Mouse (Mus musculus): ENCODE data around the gene Lhfpl2. TPM values are rescaled to one million over a fixed set of nuclear protein-coding genes. Genes with fewer than 3 reads are reported as not detected.

Gene Lhfpl2
- polyA plus RNA-seq, 1 experiment from 2014 or later, result 69.4 TPM

GRCm38 (mm10) chr13:94171612-94172011 lies 114.0 kb downstream of the Lhfpl2 start:
- H3K9ac ChIP-seq, result no peak overlapping the region
- peaks cover 33% of the 10 kb centered on the region for H3K4me1 ChIP-seq
- peaks cover 5% of the 10 kb centered on the region; the same call in 1 of the 2 replicates for H3K27me3 ChIP-seq
- no peak for ATAC-seq (ENCODE audit: insufficient number of reproducible peaks, insufficient read depth, low FRiP score, low TSS enrichment)
- no peak overlapping the region for H3K27ac ChIP-seq
- no peak overlapping the region for H3K4me2 ChIP-seq (replicated peaks)
- H3K36me3 ChIP-seq, result no peaks in the 10 kb centered on the region
- WGBS, result 56% methylated on average over 5 of the region's 5 CpGs
- H3K4me3 ChIP-seq, result no peak overlapping the region
- H3K9me3 ChIP-seq, result no peaks in the 10 kb centered on the region

GRCm38 (mm10) chr13:94172533-94173310 lies 115.1 kb downstream of the Lhfpl2 start:
- WGBS, result 75% methylated on average over 15 of the region's 15 CpGs
- Histone ChIP-seq H3K4me1 (peaks cover 33% of the 10 kb centered on the region), H3K4me2 (replicated peaks) (peak overlapping the region; percentile 95; the same call in 1 of the 2 replicates), H3K27ac (no peak overlapping the region), H3K9ac (no peak overlapping the region), H3K4me3 (no peak overlapping the region), H3K9me3 (no peaks in the 10 kb centered on the region), H3K27me3 (peaks cover 5% of the 10 kb centered on the region; the same call in 1 of the 2 replicates), H3K36me3 (no peaks in the 10 kb centered on the region)
- ATAC-seq (ENCODE audit: insufficient number of reproducible peaks, insufficient read depth, low FRiP score, low TSS enrichment), result no peak

GRCm38 (mm10) chr13:94173633-94174576 lies 116.3 kb downstream of the Lhfpl2 start:
- Histone ChIP-seq H3K9me3 (no peaks in the 10 kb centered on the region), H3K27me3 (peaks cover 5% of the 10 kb centered on the region; the same call in 1 of the 2 replicates), H3K4me1 (peaks cover 42% of the 10 kb centered on the region), H3K36me3 (no peaks in the 10 kb centered on the region), H3K4me2 (replicated peaks) (peak overlapping the region; percentile 95), H3K27ac (no peak overlapping the region), H3K4me3 (peak overlapping the region; percentile 47), H3K9ac (peak overlapping the region; percentile 56)
- 4% methylated on average over 50 of the region's 55 CpGs for WGBS
- ATAC-seq (ENCODE audit: insufficient number of reproducible peaks, insufficient read depth, low FRiP score, low TSS enrichment), result no peak

- Histone ChIP-seq H3K27me3 (peaks cover 5% of the 10 kb centered on the region; the same call in 1 of the 2 replicates), H3K9me3 (no peaks in the 10 kb centered on the region), H3K27ac (no peak overlapping the region), H3K4me2 (replicated peaks) (peak overlapping the region; percentile 95), H3K4me1 (peaks cover 48% of the 10 kb centered on the region), H3K4me3 (peak overlapping the region; percentile 47), H3K36me3 (no peaks in the 10 kb centered on the region), H3K9ac (peak overlapping the region; percentile 56)
- no peak for ATAC-seq (ENCODE audit: insufficient number of reproducible peaks, insufficient read depth, low FRiP score, low TSS enrichment)
- WGBS, result 19% methylated on average over 16 of the region's 16 CpGs
Measured at GRCm38 (mm10) chr13:94174577-94175279, 117.1 kb downstream of the Lhfpl2 start.

- Histone ChIP-seq H3K27ac (no peak overlapping the region), H3K36me3 (no peaks in the 10 kb centered on the region), H3K4me2 (replicated peaks) (peak overlapping the region; percentile 95), H3K9me3 (no peaks in the 10 kb centered on the region), H3K4me3 (no peak overlapping the region), H3K4me1 (peaks cover 51% of the 10 kb centered on the region), H3K27me3 (peaks cover 5% of the 10 kb centered on the region; the same call in 1 of the 2 replicates), H3K9ac (no peak overlapping the region)
- 58% methylated on average over 6 of the region's 6 CpGs for WGBS
- ATAC-seq (ENCODE audit: insufficient number of reproducible peaks, insufficient read depth, low FRiP score, low TSS enrichment), result no peak
Measured at GRCm38 (mm10) chr13:94175379-94176050, 117.9 kb downstream of the Lhfpl2 start.

GRCm38 (mm10) chr13:94177148-94177547 lies 119.6 kb downstream of the Lhfpl2 start:
- no peak overlapping the region for H3K27ac ChIP-seq
- 47% methylated on average over 7 of the region's 7 CpGs for WGBS
- H3K27me3 ChIP-seq, result peaks cover 5% of the 10 kb centered on the region; the same call in 1 of the 2 replicates
- no peak overlapping the region for H3K9ac ChIP-seq
- no peak overlapping the region for H3K4me3 ChIP-seq
- ATAC-seq (ENCODE audit: insufficient number of reproducible peaks, insufficient read depth, low FRiP score, low TSS enrichment), result no peak
- H3K36me3 ChIP-seq, result no peaks in the 10 kb centered on the region
- H3K4me1 ChIP-seq, result peaks cover 51% of the 10 kb centered on the region
- no peak overlapping the region for H3K4me2 ChIP-seq (replicated peaks)
- H3K9me3 ChIP-seq, result no peaks in the 10 kb centered on the region

- 58% methylated on average over 11 of the region's 11 CpGs for WGBS
- Histone ChIP-seq H3K27me3 (peaks cover 5% of the 10 kb centered on the region; the same call in 1 of the 2 replicates), H3K27ac (peak overlapping the region; percentile 2; the same call in 1 of the 2 replicates), H3K4me2 (replicated peaks) (no peak overlapping the region), H3K36me3 (no peaks in the 10 kb centered on the region), H3K9me3 (no peaks in the 10 kb centered on the region), H3K4me1 (peaks cover 46% of the 10 kb centered on the region), H3K9ac (no peak overlapping the region), H3K4me3 (no peak overlapping the region)
- no peak for ATAC-seq (ENCODE audit: insufficient number of reproducible peaks, insufficient read depth, low FRiP score, low TSS enrichment)
Measured at GRCm38 (mm10) chr13:94178401-94179040, 120.9 kb downstream of the Lhfpl2 start.

GRCm38 (mm10) chr13:94180477-94181420 lies 123.2 kb downstream of the Lhfpl2 start:
- H3K27me3 ChIP-seq, result no peaks in the 10 kb centered on the region
- H3K27ac ChIP-seq, result no peak overlapping the region
- H3K4me2 ChIP-seq (replicated peaks), result no peak overlapping the region
- H3K4me3 ChIP-seq, result no peak overlapping the region
- H3K9me3 ChIP-seq, result no peaks in the 10 kb centered on the region
- no peaks in the 10 kb centered on the region for H3K36me3 ChIP-seq
- H3K9ac ChIP-seq, result no peak overlapping the region
- no peak for ATAC-seq (ENCODE audit: insufficient number of reproducible peaks, insufficient read depth, low FRiP score, low TSS enrichment)
- peaks cover 33% of the 10 kb centered on the region for H3K4me1 ChIP-seq
- 77% methylated on average over 5 of the region's 5 CpGs for WGBS

GRCm38 (mm10) chr13:94182026-94182425 lies 124.4 kb downstream of the Lhfpl2 start:
- H3K9me3 ChIP-seq, result no peaks in the 10 kb centered on the region
- H3K4me1 ChIP-seq, result peaks cover 37% of the 10 kb centered on the region
- H3K4me2 ChIP-seq (replicated peaks), result no peak overlapping the region
- no peaks in the 10 kb centered on the region for H3K27me3 ChIP-seq
- H3K36me3 ChIP-seq, result no peaks in the 10 kb centered on the region
- H3K9ac ChIP-seq, result no peak overlapping the region
- no peak overlapping the region for H3K27ac ChIP-seq
- no peak for ATAC-seq (ENCODE audit: insufficient number of reproducible peaks, insufficient read depth, low FRiP score, low TSS enrichment)
- H3K4me3 ChIP-seq, result no peak overlapping the region
- 88% methylated on average over 5 of the region's 5 CpGs for WGBS

All from embryonic facial prominence, embryonic 12.5 days (tissue).